Mouse (Mus musculus) CH12.LX (cell line): Measurements from ENCODE around the gene Gmds.

Source experiments
- BHLHE40 ChIP-seq: IDR thresholded peaks from 2 replicates; pipeline ENCODE4 v1.6.1; 2011; ENCODE audit warnings: mild to moderate bottlenecking, low read depth, low read length, improper control_type of control experiment
- CHD1 ChIP-seq: IDR thresholded peaks from 2 replicates; pipeline ENCODE4 v1.6.1; 2012; ENCODE audit warnings: low read depth, low read length, improper control_type of control experiment, inconsistent platforms
- CHD2 ChIP-seq: IDR thresholded peaks from 2 replicates; pipeline ENCODE4 v1.6.1; 2011; ENCODE audit warnings: low read length, improper control_type of control experiment
- CTCF ChIP-seq, 2 experiments: IDR thresholded peaks in 1 of 2; conservative IDR thresholded peaks in 1 of 2; 2 replicates each; pipeline ENCODE4 v1.5.1; 2011 to 2012; ENCODE audit warnings: low read depth in 2 of 2, low read length in 2 of 2, improper control_type of control experiment in 1 of 2, inconsistent platforms in 1 of 2, mild to moderate bottlenecking in 1 of 2, moderate library complexity in 1 of 2
- EP300 ChIP-seq: IDR thresholded peaks from 2 replicates; pipeline ENCODE4 v1.6.1; 2011; ENCODE audit warnings: low read length, improper control_type of control experiment
- JUN ChIP-seq: IDR thresholded peaks from 2 replicates; pipeline ENCODE4 v1.6.1; 2011; ENCODE audit warnings: low read depth, mild to moderate bottlenecking, low read length, improper control_type of control experiment, moderate library complexity; ENCODE audit not compliant: insufficient read depth
- POLR2A ChIP-seq: IDR thresholded peaks from 2 replicates; pipeline ENCODE4 v1.6.1; 2011; ENCODE audit warnings: low read depth, mild to moderate bottlenecking, improper control_type of control experiment, low read length
- RCOR1 ChIP-seq: conservative IDR thresholded peaks from 2 replicates; pipeline ENCODE4 v1.6.1; 2012; ENCODE audit warnings: low read depth, mild to moderate bottlenecking, inconsistent platforms, low read length, improper control_type of control experiment
- TBP ChIP-seq: conservative IDR thresholded peaks from 2 replicates; pipeline ENCODE4 v1.6.1; 2011; ENCODE audit warnings: low read depth, low read length, improper control_type of control experiment
- UBTF ChIP-seq: IDR thresholded peaks from 2 replicates; pipeline ENCODE4 v1.6.1; 2012; ENCODE audit warnings: low read depth, mild to moderate bottlenecking, inconsistent platforms, low read length, improper control_type of control experiment, moderate library complexity
- ZKSCAN1 ChIP-seq: IDR thresholded peaks from 2 replicates; pipeline ENCODE4 v1.6.1; 2012; ENCODE audit warnings: low read depth, inconsistent platforms, low read length, improper control_type of control experiment, borderline replicate concordance
- ZNF384 ChIP-seq: IDR thresholded peaks from 2 replicates; pipeline ENCODE4 v1.6.1; 2012; ENCODE audit warnings: low read depth, low read length, improper control_type of control experiment, inconsistent platforms

- TF ChIP-seq CTCF (conservative IDR thresholded peaks at IDR 0.05 in 1 of 2, IDR thresholded peaks at IDR 0.05 in 1 of 2; ENCODE audit: low read depth in 2 of 2, low read length in 2 of 2): no peak
- TF ChIP-seq ZNF384: no peak
- TF ChIP-seq EP300: no peak
- no peak for TF ChIP-seq CHD1
- no peak for TF ChIP-seq POLR2A
- no peak for TF ChIP-seq UBTF
- TF ChIP-seq CHD2: no peak
- no peak for TF ChIP-seq RCOR1
- TF ChIP-seq ZKSCAN1: no peak
- TF ChIP-seq TBP: no peak
- TF ChIP-seq BHLHE40: no peak
- TF ChIP-seq JUN: no peak
Observed at GRCm38 (mm10) chr13:31924506-31924905, 414.0 kb downstream of the Gmds start.
